Mouse (Mus musculus) gastrocnemius, postnatal 14 days (tissue): ENCODE results near the gene Klk1b22. TPM values are rescaled to one million over a fixed set of nuclear protein-coding genes. Genes with fewer than 3 reads are reported as not detected.
"Not testable (repeated sequence)": the region's sequence is repeated elsewhere in the genome, so short reads cannot be mapped to it uniquely, and the experiment has no call there.

Source experiments
- DNase-seq: peaks from one replicate; pipeline ENCODE4 v3.0.0; 2021; ENCODE audit warnings: mixed read lengths
- intact Hi-C: fragments of 180-260 bp; cut with DNase I; formaldehyde crosslinking; loops from one replicate; pipeline ENCODE4 v1.15.1; 2025; ENCODE audit warnings: low total_unique reads
- long read RNA-seq, 2 experiments: library from polyadenylated mRNA; stranded (forward); transcript quantifications; one replicate each; pipeline ENCODE4 v2.0.0; 2021
- total RNA-seq, 2 experiments: library from RNA; stranded (reverse); gene quantifications; 2 replicates each; pipeline ENCODE4 v1.2.3; 2021

Klk1b22 gene
- not detected for total RNA-seq
- long read RNA-seq, experiment 1, result 0 reads
- long read RNA-seq, experiment 2, result 0 reads

- intact Hi-C loops, result no loop called here
- no peak for DNase-seq
Measured at GRCm38 (mm10) chr7:44112373-44112772, at the start of gene Klk1b22. Gene Klk1b22 (plus strand): TSS chr7:44112673.

DNA sequence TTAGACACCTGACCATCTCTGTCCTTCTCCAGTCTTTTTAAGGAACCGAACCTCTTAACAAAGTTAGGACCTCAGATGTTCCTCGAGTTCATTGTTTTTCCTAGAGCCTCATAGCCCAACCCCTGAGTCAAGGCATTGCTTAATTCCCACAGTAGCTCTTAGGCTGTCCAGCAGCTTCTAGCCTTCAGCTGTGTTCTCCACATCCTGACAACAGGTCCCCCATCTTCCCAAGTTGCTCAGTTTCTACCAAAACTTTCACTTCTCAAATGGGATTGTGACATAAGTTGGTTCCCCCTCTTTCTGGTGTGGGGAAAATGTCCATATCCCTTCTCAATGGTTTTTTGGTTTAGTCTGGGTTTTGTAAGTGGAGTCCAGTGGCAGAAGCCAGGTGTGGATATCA, 40.4 kb upstream of the Klk1b22 start:
- intact Hi-C loops, result no loop called here
- no peak for DNase-seq

- DNase-seq, result no peak
- intact Hi-C loops, result no loop called here
Measured at GRCm38 (mm10) chr7:44077703-44078102, 34.8 kb upstream of the Klk1b22 start.

DNA sequence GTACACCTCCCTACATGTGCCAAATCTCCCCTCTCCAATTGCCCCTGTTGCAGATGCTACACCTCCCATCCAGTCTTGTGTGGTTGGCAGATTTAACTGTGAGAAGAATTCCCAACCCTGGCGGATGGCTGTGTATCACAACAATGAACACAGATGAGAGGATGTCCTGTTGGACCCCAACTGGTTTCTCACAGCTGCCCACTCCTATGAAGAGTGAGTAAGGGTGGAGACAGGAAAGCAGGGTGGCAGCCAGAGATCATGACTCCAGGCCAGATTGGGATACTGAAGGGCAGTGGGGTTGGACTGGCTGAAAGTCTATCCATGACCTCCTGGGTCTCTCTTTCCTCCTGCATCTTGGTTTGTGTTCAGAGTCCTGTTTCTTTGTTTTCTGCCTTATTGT, 16.4 kb upstream of the Klk1b22 start:
- DNase-seq, result no peak

DNA sequence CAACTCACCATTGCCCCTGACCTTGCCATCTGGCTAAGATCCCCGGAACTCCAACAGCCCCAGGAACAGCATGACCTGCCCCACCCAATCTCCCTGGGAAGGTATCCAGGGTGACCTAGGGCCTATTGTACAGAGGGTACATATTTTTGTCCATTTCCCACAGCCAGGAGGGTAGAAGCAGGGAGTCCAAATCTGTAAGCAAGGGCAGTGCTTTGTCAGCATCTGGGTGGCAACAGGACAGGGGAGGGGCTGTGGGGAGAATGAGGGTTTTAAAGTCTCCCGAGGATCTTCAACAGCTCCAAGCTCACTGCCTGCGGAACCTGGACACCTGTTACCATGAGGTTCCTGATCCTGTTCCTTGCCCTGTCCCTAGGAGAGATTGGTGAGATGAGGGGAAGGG, 10.4 kb upstream of the Klk1b22 start, which contains the start of gene Klk1b21:
Gene Klk1b21 (plus strand): TSS at position 301 of the 400 bp plus-strand sequence.
- intact Hi-C loops, DNase-seq: not testable (repeated sequence)

More for the DNA sequence above, 16.4 kb upstream of the Klk1b22 start:
- intact Hi-C loops, result no loop called here

- intact Hi-C loops, result no loop called here
- no peak for DNase-seq
Measured at GRCm38 (mm10) chr7:44123445-44123844, 11.0 kb downstream of the Klk1b22 start.

- intact Hi-C loops, result no loop called here
- no peak for DNase-seq
Measured at GRCm38 (mm10) chr7:44136467-44136866, 24.0 kb downstream of the Klk1b22 start, which contains the start of gene Klk1b16. Gene Klk1b16 (plus strand): TSS chr7:44136767.

Other genes with a start within 250 kb of the Klk1b22 start
- not detected for gene Klk4, start 231.5 kb upstream of the Klk1b22 start, total RNA-seq
- gene Klk15, start 178.9 kb upstream of the Klk1b22 start, total RNA-seq, result not detected
- under 1 TPM in 1 of 2 experiments, not detected in 1; 0.25 TPM for gene Klk1b8, start 162.0 kb upstream of the Klk1b22 start, total RNA-seq
- not detected for gene Klk1b1, start 145.9 kb upstream of the Klk1b22 start, total RNA-seq
- gene Klk1b9, start 136.6 kb upstream of the Klk1b22 start, total RNA-seq, result not detected
- not detected for gene Klk1b11, start 116.8 kb upstream of the Klk1b22 start, total RNA-seq
- under 1 TPM in 1 of 2 experiments, not detected in 1; 0.21 TPM for gene Klk1b26, start 100.5 kb upstream of the Klk1b22 start, total RNA-seq
- not detected for gene Klk1b27, start 60.4 kb upstream of the Klk1b22 start, total RNA-seq
- not detected for gene Klk1b21, start 10.3 kb upstream of the Klk1b22 start, total RNA-seq
- not detected for gene Klk1b16, start 24.1 kb downstream of the Klk1b22 start, total RNA-seq
- gene Klk1b24, start 75.6 kb downstream of the Klk1b22 start, total RNA-seq, result not detected
- not detected for gene Klk1b3, start 85.5 kb downstream of the Klk1b22 start, total RNA-seq
- not detected for gene Klk1b4, start 94.8 kb downstream of the Klk1b22 start, total RNA-seq
- gene Klk1b5, start 103.3 kb downstream of the Klk1b22 start, total RNA-seq, result not detected
- gene Klk1, start 112.7 kb downstream of the Klk1b22 start, total RNA-seq, result under 1 TPM in 1 of 2 experiments, not detected in 1; 0.23 TPM
- gene Gm36864, start 123.5 kb downstream of the Klk1b22 start, total RNA-seq, result not detected
- gene 1700028J19Rik, start 134.0 kb downstream of the Klk1b22 start, total RNA-seq, result under 1 TPM; 0.21 to 0.33 TPM
- 10 to 100 TPM; 14.2 to 16.2 TPM for gene 2410002F23Rik, start 134.0 kb downstream of the Klk1b22 start, total RNA-seq
- gene Acp4, start 144.7 kb downstream of the Klk1b22 start, total RNA-seq, result not detected
- gene Gm15517, start 148.8 kb downstream of the Klk1b22 start, total RNA-seq, result not detected
- gene Clec11a, start 194.2 kb downstream of the Klk1b22 start, total RNA-seq, result 1 to 10 TPM; 4.2 to 5.6 TPM
- under 1 TPM; 0.73 to 0.80 TPM for gene Shank1, start 197.6 kb downstream of the Klk1b22 start, total RNA-seq